Mouse (Mus musculus) erythroblast, embryonic 14.5 days (primary cell): ENCODE data around the gene Chaf1b. TPM values are rescaled to one million over a fixed set of nuclear protein-coding genes. Genes with fewer than 3 reads are reported as not detected.

Experiments
- H3K27me3 ChIP-seq: 2 replicates; pipeline ENCODE4 v1.6.1; 2012; ENCODE audit warnings: inconsistent platforms; ENCODE audit not compliant: control insufficient read depth
- H3K36me3 ChIP-seq: 2 replicates; pipeline ENCODE4 v1.6.1; 2012; ENCODE audit warnings: mild to moderate bottlenecking, inconsistent platforms; ENCODE audit not compliant: control insufficient read depth
- H3K4me1 ChIP-seq: 2 replicates; pipeline ENCODE4 v1.6.1; 2012; ENCODE audit warnings: inconsistent platforms; ENCODE audit not compliant: control insufficient read depth
- H3K4me3 ChIP-seq: replicated peaks from 2 replicates; pipeline ENCODE3; 2012; ENCODE audit warnings: moderate library complexity, mild to moderate bottlenecking, inconsistent platforms
- H3K9me3 ChIP-seq: 2 replicates; pipeline ENCODE4 v1.6.1; 2012; ENCODE audit warnings: low read length, inconsistent platforms, mixed read lengths; ENCODE audit not compliant: control insufficient read depth
- GATA1 ChIP-seq: IDR thresholded peaks from 2 replicates; pipeline ENCODE4 v1.6.1; 2012; ENCODE audit warnings: low read length, inconsistent platforms, mixed read lengths
- TAL1 ChIP-seq: IDR thresholded peaks from 3 replicates; pipeline ENCODE4 v1.6.1; 2012; ENCODE audit warnings: low read length, inconsistent platforms, mixed read lengths
- polyA plus RNA-seq: library from polyadenylated mRNA; stranded (reverse); fragments of >175 nt; gene quantifications from 2 replicates; pipeline ENCODE4 v1.2.3, GENCODE M21; 2012

Gene Chaf1b
- polyA plus RNA-seq, 1 experiment = 19.8 TPM

DNA sequence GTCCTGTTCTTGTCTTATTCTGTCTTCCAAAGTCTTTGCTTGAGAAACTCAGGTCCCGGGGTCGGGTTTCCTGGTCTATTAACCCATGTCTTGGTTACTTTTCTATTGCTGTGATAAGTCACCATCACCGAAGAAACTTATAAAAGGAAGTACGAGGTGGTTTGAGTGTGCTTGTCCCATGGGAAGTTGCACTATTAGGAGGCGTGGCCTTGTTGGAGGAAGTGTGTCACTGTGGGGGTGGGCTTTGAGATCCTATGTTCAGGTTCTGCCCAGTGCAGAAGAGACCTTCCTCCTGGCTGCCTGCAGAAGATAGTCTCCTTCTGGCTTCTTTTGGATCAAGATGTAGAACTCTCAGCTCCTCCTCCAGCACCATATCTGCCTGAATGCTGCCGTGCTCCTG is 4.8 kb downstream of the Chaf1b start:
- no peak overlapping the region for H3K4me3 ChIP-seq
- TF ChIP-seq GATA1 = no peak
- no peak for TF ChIP-seq TAL1
- H3K36me3 ChIP-seq = peaks cover 87% of the 10 kb centered on the region
- no peaks in the 10 kb centered on the region for H3K27me3 ChIP-seq
- H3K9me3 ChIP-seq = no peaks in the 10 kb centered on the region
- peaks cover 38% of the 10 kb centered on the region for H3K4me1 ChIP-seq

DNA sequence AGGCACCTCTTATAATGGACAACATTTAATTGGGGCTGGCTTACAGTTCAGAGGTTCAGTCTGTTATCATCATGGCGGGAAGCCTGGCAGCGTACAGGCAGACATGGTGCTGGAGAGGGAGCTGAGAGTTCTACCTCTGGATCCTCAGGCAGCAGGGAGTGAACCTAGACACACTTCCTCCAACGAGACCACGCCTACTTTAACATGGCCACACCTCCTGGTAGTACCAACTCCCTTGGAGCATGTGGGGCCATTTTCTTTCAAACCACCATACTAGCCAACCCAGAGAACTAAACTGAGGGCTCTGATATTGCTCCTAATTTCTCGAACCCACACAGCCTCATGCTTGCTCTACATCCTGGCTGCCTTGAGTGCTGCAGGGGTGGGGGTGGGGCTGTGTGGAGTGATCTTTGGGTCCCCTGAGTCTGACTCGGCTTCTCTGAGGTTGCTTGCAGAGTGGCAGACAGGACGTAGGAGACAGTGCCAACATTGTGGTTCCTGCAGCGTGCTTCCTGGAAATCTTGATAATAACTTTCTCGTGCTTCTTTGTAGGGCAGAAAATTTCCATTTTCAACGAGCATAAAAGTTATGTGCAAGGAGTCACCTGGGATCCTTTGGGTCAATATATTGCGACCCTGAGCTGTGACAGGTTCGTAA is 7.4 kb downstream of the Chaf1b start:
- no peak overlapping the region for H3K4me3 ChIP-seq
- no peak for TF ChIP-seq GATA1
- no peak for TF ChIP-seq TAL1
- no peaks in the 10 kb centered on the region for H3K9me3 ChIP-seq
- peaks cover 23% of the 10 kb centered on the region for H3K4me1 ChIP-seq
- peaks cover 100% of the 10 kb centered on the region for H3K36me3 ChIP-seq
- no peaks in the 10 kb centered on the region for H3K27me3 ChIP-seq

DNA sequence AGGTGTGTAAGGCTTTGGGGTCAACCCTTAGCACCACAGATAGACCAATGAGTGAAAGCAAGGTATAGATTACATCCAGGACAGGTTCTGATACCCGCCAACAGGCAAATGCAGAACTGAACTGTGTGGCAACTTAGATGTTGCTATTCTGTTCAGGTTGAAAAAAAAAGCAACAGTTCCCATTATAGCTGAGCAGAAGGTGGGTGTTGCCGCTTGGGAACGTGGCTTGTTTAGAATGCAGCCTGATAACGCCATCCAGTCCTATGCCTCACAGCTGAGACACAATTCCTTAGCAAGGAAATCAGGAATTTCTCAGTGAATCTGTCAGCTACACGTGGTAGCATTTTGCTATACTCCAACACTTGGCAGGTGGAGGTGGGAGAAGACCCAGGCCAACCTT is 9.6 kb downstream of the Chaf1b start:
- no peak for TF ChIP-seq GATA1
- no peak for TF ChIP-seq TAL1
- Histone ChIP-seq H3K4me3 (no peak overlapping the region), H3K4me1 (peaks cover 15% of the 10 kb centered on the region), H3K36me3 (peaks cover 81% of the 10 kb centered on the region), H3K9me3 (no peaks in the 10 kb centered on the region), H3K27me3 (no peaks in the 10 kb centered on the region)

DNA sequence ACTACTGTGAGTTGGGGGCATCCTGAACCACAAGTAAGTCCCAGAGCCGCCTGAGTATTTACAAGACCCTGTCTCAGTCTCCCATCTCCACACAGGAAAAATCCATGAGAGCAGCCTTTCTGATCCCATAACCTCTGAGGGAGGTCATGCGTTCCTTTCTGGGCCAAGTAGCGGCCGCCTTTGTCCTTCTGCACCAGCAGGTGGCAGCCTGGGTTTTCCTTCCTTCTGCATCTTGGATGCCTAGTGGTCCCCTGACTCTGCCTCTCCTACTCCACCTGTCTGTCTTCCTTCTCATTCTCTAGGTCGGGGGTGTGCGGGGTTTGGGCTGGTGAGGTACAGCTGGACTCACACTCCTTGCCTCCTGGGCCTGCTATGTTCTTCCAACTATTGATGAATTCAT is 19.3 kb downstream of the Chaf1b start:
- no peak for TF ChIP-seq TAL1
- TF ChIP-seq GATA1 = no peak
- Histone ChIP-seq H3K36me3 (peaks cover 89% of the 10 kb centered on the region), H3K4me1 (no peaks in the 10 kb centered on the region), H3K4me3 (no peak overlapping the region), H3K9me3 (no peaks in the 10 kb centered on the region), H3K27me3 (no peaks in the 10 kb centered on the region)

DNA sequence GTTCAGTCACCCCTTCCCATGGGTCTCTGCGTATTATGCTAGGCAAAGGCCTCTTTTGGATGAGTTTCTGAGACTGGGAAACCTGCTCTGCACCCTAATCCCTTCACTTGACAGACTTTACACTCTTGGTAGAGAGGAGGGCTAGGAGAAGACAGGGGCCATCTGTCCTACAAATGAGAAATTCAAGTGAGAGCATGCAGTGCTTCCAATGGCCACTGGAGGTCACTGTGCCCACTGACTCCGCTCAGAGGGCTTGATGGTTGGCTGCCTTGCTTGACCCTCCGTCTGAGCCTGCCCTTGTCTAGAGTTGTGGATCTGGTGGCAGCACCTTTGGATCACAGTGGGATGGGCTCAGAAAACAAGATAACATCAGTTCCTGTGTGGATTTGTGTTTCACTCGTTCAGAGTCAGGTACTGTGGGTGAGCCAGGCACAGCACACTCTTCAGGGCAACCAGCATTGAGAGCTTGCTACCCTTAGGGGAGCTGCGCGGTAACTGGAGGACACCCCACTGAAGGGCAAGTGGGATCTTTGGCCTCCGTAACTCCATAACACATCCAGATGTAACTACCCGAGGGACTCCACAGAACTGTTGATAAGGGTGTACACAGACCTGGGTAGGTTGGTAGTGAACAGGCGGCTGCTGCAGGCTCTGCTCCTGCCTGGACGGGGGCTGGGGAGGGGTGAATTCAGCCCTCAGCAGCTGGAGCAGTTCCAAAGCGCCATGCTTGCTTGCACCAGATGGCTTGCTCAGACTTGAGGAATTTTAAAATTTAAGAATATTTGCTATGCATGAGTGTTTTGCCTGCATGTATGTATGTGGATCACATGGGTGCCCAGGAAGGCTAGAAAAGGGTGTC is 22.7 kb downstream of the Chaf1b start:
- Histone ChIP-seq H3K27me3 (no peaks in the 10 kb centered on the region), H3K4me3 (no peak overlapping the region), H3K36me3 (peaks cover 60% of the 10 kb centered on the region), H3K9me3 (no peaks in the 10 kb centered on the region), H3K4me1 (peaks cover 8% of the 10 kb centered on the region)
- TF ChIP-seq TAL1 (no peak), GATA1 (no peak)

DNA sequence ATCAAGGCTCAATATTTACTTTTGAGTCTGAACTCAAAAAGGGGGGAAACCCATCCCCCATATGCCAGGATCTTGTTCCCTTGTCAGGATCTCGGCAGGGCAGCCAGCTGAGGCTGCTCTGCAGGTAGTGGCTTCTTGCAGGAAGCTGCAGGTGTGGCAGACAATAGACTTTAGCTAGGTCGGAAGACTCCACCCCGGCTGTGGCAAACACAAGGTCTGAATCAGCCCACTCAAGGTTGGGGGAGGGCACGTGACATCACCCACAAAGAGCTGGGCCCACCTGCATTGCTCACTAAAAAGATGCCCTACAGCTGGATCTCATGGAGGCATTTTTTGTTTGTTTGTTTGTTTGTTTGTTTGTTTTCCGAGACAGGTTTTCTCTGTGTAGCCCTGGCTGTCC is 24.1 kb downstream of the Chaf1b start:
- Histone ChIP-seq H3K27me3 (no peaks in the 10 kb centered on the region), H3K36me3 (peaks cover 46% of the 10 kb centered on the region), H3K4me3 (no peak overlapping the region), H3K4me1 (peaks cover 8% of the 10 kb centered on the region), H3K9me3 (no peaks in the 10 kb centered on the region)
- no peak for TF ChIP-seq TAL1
- no peak for TF ChIP-seq GATA1

DNA sequence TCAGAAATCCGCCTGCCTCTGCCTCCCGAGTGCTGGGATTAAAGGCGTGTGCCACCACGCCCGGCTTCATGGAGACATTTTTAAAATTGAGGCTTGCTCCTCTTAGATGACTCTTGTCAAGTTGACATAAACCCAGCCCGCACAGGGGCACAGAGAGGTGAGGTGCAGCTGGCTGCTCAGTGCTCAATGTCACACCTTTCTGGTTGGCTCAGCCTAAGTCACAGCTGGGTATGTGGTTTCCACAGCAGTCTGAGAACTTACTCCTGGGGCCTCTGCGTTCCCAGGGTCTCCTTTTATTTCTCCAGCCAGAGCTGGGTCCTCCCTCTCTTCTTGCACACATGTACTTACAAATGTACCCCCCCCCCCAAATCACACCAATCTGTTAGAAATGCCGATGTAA is 24.5 kb downstream of the Chaf1b start:
- no peaks in the 10 kb centered on the region for H3K9me3 ChIP-seq
- no peaks in the 10 kb centered on the region for H3K27me3 ChIP-seq
- H3K4me1 ChIP-seq = peaks cover 8% of the 10 kb centered on the region
- TF ChIP-seq GATA1 (no peak), TAL1 (no peak)
- no peak overlapping the region for H3K4me3 ChIP-seq
- H3K36me3 ChIP-seq = peaks cover 42% of the 10 kb centered on the region

DNA sequence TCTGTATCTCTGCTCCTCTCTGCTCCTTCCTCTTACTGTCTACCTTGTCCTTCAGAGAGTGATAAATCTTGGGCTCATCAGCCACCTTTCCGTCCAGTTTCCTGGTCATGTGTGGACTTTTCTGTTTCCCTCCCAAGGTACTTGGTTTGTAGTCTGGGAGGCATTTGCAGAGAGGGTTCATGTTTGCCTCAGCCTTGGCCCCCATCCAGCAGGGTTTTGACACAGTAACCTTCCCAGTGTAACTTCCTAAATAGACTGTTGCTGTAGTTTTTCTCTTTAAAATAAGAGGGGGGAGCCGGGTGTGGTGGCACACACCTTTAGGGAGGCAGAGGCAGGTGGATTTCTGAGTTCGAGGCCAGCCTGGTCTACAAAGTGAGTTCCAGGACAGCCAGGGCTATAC is 26.2 kb downstream of the Chaf1b start:
- H3K27me3 ChIP-seq = no peaks in the 10 kb centered on the region
- no peak overlapping the region for H3K4me3 ChIP-seq
- no peaks in the 10 kb centered on the region for H3K9me3 ChIP-seq
- TF ChIP-seq GATA1 (no peak), TAL1 (no peak)
- H3K4me1 ChIP-seq = peaks cover 8% of the 10 kb centered on the region
- H3K36me3 ChIP-seq = peaks cover 24% of the 10 kb centered on the region
